Mouse (Mus musculus) heart, embryonic 16.5 days (tissue): ENCODE measurements around the gene Mical1. TPM values are rescaled to one million over a fixed set of nuclear protein-coding genes. Genes with fewer than 3 reads are reported as not detected.

Source experiments
- ATAC-seq: fragments of 200-750 bp; cut with Nextera tagmentation; replicated peaks from 2 replicates; pipeline ENCODE4 v1.8.0; 2017; ENCODE audit warnings: moderate number of reproducible peaks; ENCODE audit not compliant: insufficient read depth, low FRiP score; ENCODE audit errors: extremely low read depth
- H3K27ac ChIP-seq: fragments of 300-500 bp; sonication (generic); 2 replicates; pipeline ENCODE4 v1.5.1; 2014; ENCODE audit warnings: mild to moderate bottlenecking, low read length, control low read depth, moderate library complexity
- H3K27me3 ChIP-seq: fragments of 300-500 bp; sonication (generic); 2 replicates; pipeline ENCODE4 v1.6.1; 2014; ENCODE audit warnings: low read length, mixed read lengths; ENCODE audit not compliant: control insufficient read depth, insufficient read depth
- H3K36me3 ChIP-seq: fragments of 300-500 bp; sonication (generic); 2 replicates; pipeline ENCODE4 v1.6.1; 2014; ENCODE audit not compliant: control insufficient read depth, insufficient read depth
- H3K4me1 ChIP-seq: fragments of 300-500 bp; sonication (generic); 2 replicates; pipeline ENCODE4 v1.6.1; 2014; ENCODE audit warnings: low read length, mixed read lengths; ENCODE audit not compliant: control insufficient read depth, insufficient read depth
- H3K4me2 ChIP-seq: fragments of 300-500 bp; sonication (generic); 2 replicates; pipeline ENCODE4 v1.6.1; 2014; ENCODE audit warnings: low read depth, mild to moderate bottlenecking, control low read depth, low read length
- H3K4me3 ChIP-seq: fragments of 300-500 bp; sonication (generic); 2 replicates; pipeline ENCODE4 v1.5.1; 2014; ENCODE audit warnings: mild to moderate bottlenecking, control low read depth, low read length
- H3K9ac ChIP-seq: fragments of 300-500 bp; sonication (generic); 2 replicates; pipeline ENCODE4 v1.6.1; 2014; ENCODE audit warnings: low read length, control low read depth
- H3K9me3 ChIP-seq: fragments of 300-500 bp; sonication (generic); replicated peaks from 2 replicates; pipeline ENCODE4 v1.6.1; 2016; ENCODE audit warnings: low read length; ENCODE audit not compliant: control insufficient read depth
- WGBS: fragments of 180-500 bp; shearing (Covaris S2); extraction: QIAGEN DNeasy Blood & Tissue Kit; methylation state at CpG from one replicate; pipeline ENCODE4 v1.1.7; 2014; 5-methylcytosine and 5-hydroxymethylcytosine counted together
- polyA plus RNA-seq: library from polyadenylated mRNA; unstranded; fragments of >200 nt; fragmentation: Nextera tagmentation; extraction: Ambion mirVana; gene quantifications from 2 replicates; pipeline ENCODE4 v1.2.1, GENCODE M21; 2015

The Mical1 gene
- polyA plus RNA-seq, 1 experiment from 2014 or later, result 37.7 TPM

GRCm38 (mm10) chr10:41451656-41452055 lies 24.5 kb upstream of the Mical1 start:
- no peak overlapping the region for H3K4me2 ChIP-seq
- H3K4me1 ChIP-seq, result peaks cover 26% of the 10 kb centered on the region
- no peak overlapping the region for H3K27ac ChIP-seq
- no peak overlapping the region for H3K4me3 ChIP-seq
- H3K27me3 ChIP-seq, result no peaks in the 10 kb centered on the region
- WGBS, result 94% methylated on average over 9 of the region's 9 CpGs
- peaks cover 15% of the 10 kb centered on the region for H3K36me3 ChIP-seq
- no peak overlapping the region for H3K9ac ChIP-seq
- H3K9me3 ChIP-seq, result no peaks in the 10 kb centered on the region
- no peak for ATAC-seq

GRCm38 (mm10) chr10:41452791-41453190 lies 23.3 kb upstream of the Mical1 start:
- H3K9ac ChIP-seq, result no peak overlapping the region
- H3K27me3 ChIP-seq, result no peaks in the 10 kb centered on the region
- no peak overlapping the region for H3K4me3 ChIP-seq
- 87% methylated on average over 3 of the region's 3 CpGs for WGBS
- no peak for ATAC-seq
- H3K36me3 ChIP-seq, result peaks cover 17% of the 10 kb centered on the region
- H3K9me3 ChIP-seq, result no peaks in the 10 kb centered on the region
- H3K4me1 ChIP-seq, result peaks cover 27% of the 10 kb centered on the region
- no peak overlapping the region for H3K4me2 ChIP-seq
- no peak overlapping the region for H3K27ac ChIP-seq

GRCm38 (mm10) chr10:41459990-41460389 lies 16.1 kb upstream of the Mical1 start:
- no peak overlapping the region for H3K9ac ChIP-seq
- H3K9me3 ChIP-seq, result no peaks in the 10 kb centered on the region
- peaks cover 16% of the 10 kb centered on the region for H3K4me1 ChIP-seq
- 75% methylated on average over 4 of the region's 4 CpGs for WGBS
- ATAC-seq, result no peak
- no peaks in the 10 kb centered on the region for H3K27me3 ChIP-seq
- peaks cover 19% of the 10 kb centered on the region for H3K36me3 ChIP-seq
- no peak overlapping the region for H3K4me2 ChIP-seq
- H3K27ac ChIP-seq, result no peak overlapping the region
- H3K4me3 ChIP-seq, result no peak overlapping the region

GRCm38 (mm10) chr10:41460501-41460900 lies 15.6 kb upstream of the Mical1 start:
- H3K4me1 ChIP-seq, result peaks cover 16% of the 10 kb centered on the region
- H3K9ac ChIP-seq, result no peak overlapping the region
- no peak overlapping the region for H3K4me3 ChIP-seq
- no peaks in the 10 kb centered on the region for H3K9me3 ChIP-seq
- no peaks in the 10 kb centered on the region for H3K27me3 ChIP-seq
- no peak for ATAC-seq
- no peak overlapping the region for H3K27ac ChIP-seq
- WGBS, result 15% methylated on average over 2 of the region's 2 CpGs
- H3K36me3 ChIP-seq, result peaks cover 21% of the 10 kb centered on the region
- no peak overlapping the region for H3K4me2 ChIP-seq

- H3K4me3 ChIP-seq, result no peak overlapping the region
- H3K4me2 ChIP-seq, result no peak overlapping the region
- H3K27ac ChIP-seq, result no peak overlapping the region
- H3K9ac ChIP-seq, result no peak overlapping the region
- WGBS, result 86% methylated on average over 3 of the region's 3 CpGs
- H3K9me3 ChIP-seq, result no peaks in the 10 kb centered on the region
- peaks cover 18% of the 10 kb centered on the region for H3K36me3 ChIP-seq
- no peak for ATAC-seq
- H3K27me3 ChIP-seq, result no peaks in the 10 kb centered on the region
- H3K4me1 ChIP-seq, result peaks cover 13% of the 10 kb centered on the region
Observed at GRCm38 (mm10) chr10:41461057-41461722, 14.9 kb upstream of the Mical1 start.

GRCm38 (mm10) chr10:41464401-41464955 lies 11.6 kb upstream of the Mical1 start:
- ATAC-seq, result no peak
- 62% methylated on average over 15 of the region's 15 CpGs for WGBS
- Histone ChIP-seq H3K36me3 (peaks cover 14% of the 10 kb centered on the region), H3K9ac (no peak overlapping the region), H3K4me2 (no peak overlapping the region), H3K27me3 (no peaks in the 10 kb centered on the region), H3K4me1 (peaks cover 7% of the 10 kb centered on the region), H3K9me3 (no peaks in the 10 kb centered on the region), H3K27ac (no peak overlapping the region), H3K4me3 (no peak overlapping the region)

GRCm38 (mm10) chr10:41467325-41467724 lies 8.8 kb upstream of the Mical1 start:
- no peak overlapping the region for H3K9ac ChIP-seq
- no peaks in the 10 kb centered on the region for H3K27me3 ChIP-seq
- no peak overlapping the region for H3K4me3 ChIP-seq
- H3K27ac ChIP-seq, result no peak overlapping the region
- no peak for ATAC-seq
- no peaks in the 10 kb centered on the region for H3K9me3 ChIP-seq
- peaks cover 4% of the 10 kb centered on the region for H3K4me1 ChIP-seq
- WGBS, result 68% methylated on average over 6 of the region's 6 CpGs
- H3K4me2 ChIP-seq, result no peak overlapping the region
- peaks cover 14% of the 10 kb centered on the region for H3K36me3 ChIP-seq

GRCm38 (mm10) chr10:41470693-41471092 lies 5.4 kb upstream of the Mical1 start:
- no peak overlapping the region for H3K9ac ChIP-seq
- no peak overlapping the region for H3K27ac ChIP-seq
- no peaks in the 10 kb centered on the region for H3K9me3 ChIP-seq
- 0 out of 2 replicates have a peak, but pooled peaks cover 3% of the 10 kb centered on the region for H3K36me3 ChIP-seq
- ATAC-seq, result no peak
- H3K4me2 ChIP-seq, result no peak overlapping the region
- H3K4me3 ChIP-seq, result no peak overlapping the region
- WGBS, result 88% methylated on average over 3 of the region's 3 CpGs
- peaks cover 29% of the 10 kb centered on the region for H3K4me1 ChIP-seq
- no peaks in the 10 kb centered on the region for H3K27me3 ChIP-seq

GRCm38 (mm10) chr10:41472534-41472933 lies 3.6 kb upstream of the Mical1 start:
- Histone ChIP-seq H3K9ac (no peak overlapping the region), H3K9me3 (no peaks in the 10 kb centered on the region), H3K27ac (no peak overlapping the region), H3K4me3 (no peak overlapping the region), H3K36me3 (0 out of 2 replicates have a peak, but pooled peaks cover 3% of the 10 kb centered on the region), H3K27me3 (no peaks in the 10 kb centered on the region), H3K4me2 (no peak overlapping the region), H3K4me1 (peaks cover 35% of the 10 kb centered on the region)
- ATAC-seq, result no peak
